In the genomic region with DNA sequence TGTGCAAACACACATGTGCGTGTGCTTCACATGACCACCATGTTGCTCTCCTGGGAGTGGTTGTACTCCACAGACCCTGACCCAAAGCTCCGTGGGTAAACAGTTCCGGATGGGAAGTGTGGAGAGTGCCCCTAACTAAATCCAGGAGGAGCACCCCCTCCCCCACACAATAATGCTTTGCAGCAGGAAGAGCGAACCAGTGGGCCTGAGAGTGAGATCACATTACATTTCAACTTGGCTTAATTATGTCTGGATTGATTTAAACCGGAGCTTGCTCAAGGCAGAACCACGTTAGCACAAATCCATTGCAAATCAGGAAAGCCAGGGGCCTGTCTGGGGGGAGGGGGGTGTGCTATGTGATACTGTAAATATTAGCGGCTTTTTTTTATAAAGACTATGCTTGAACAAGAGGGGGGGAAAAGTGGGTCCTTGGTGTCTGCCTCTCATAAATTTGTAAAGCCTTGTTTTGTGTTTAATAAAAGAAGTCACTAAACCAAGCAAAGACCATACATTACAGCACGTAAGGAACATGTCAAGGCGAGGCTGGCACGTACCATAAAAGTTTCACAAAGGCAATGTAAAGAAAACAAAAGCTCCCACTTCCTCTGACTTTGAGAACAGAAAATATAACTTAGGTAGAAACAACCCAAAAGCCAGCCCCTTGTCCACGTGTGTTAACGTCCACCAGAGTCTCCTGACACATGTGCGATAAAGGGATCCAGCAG, we compare ENCODE assay signal across 11 mouse cellular contexts.
DNase-seq lines count a peak whose midpoint lies in the region; ATAC-seq and TF ChIP-seq lines count a peak whose summit lies in the region.
"Had no signal": no experiment of that assay in that cellular context is flagged by ENCODE, and none has a peak within 500 bp of the region (broad histone marks: within the 10 kb centered on the region; RNA-seq: fewer than 3 reads in every experiment).

No protein-coding gene starts in this region.

- H3K9me3 ChIP-seq in liver, postnatal 0 days (ENCODE audit: low read length) = no peaks in the 10 kb centered on the region
- H3K9me3 ChIP-seq in embryonic facial prominence, embryonic 12.5 days = no peaks in the 10 kb centered on the region
- H3K9me3 ChIP-seq in neural tube, embryonic 11.5 days (ENCODE audit: control insufficient read depth, low read length) = no peaks in the 10 kb centered on the region

- no peak overlapping the region for H3K4me2 ChIP-seq in liver, postnatal 0 days (ENCODE audit: low read depth, low read length)
- 0 out of 2 replicates have a peak overlapping the region, but pooled peaks have one; percentile 9 for H3K4me2 ChIP-seq in embryonic facial prominence, embryonic 12.5 days (replicated peaks)
- no peak overlapping the region for H3K4me2 ChIP-seq in neural tube, embryonic 11.5 days (ENCODE audit: low read depth)

- H3K4me3 ChIP-seq in liver, adult 2 months (ENCODE audit: insufficient read depth, low read depth, low read length) = no peak overlapping the region
- H3K4me3 ChIP-seq in liver, postnatal 0 days (ENCODE audit: low read depth, low read length) = no peak overlapping the region
- H3K4me3 ChIP-seq in embryonic facial prominence, embryonic 12.5 days = no peak overlapping the region
- no peak overlapping the region for H3K4me3 ChIP-seq in neural tube, embryonic 11.5 days (ENCODE audit: low read depth, low read length)

- WGBS in liver, adult 2 months = 80% methylated on average over 13 of the region's 13 CpGs
- 84% methylated on average over 13 of the region's 13 CpGs for WGBS in liver, postnatal 0 days (ENCODE audit: insufficient replicate concordance)
- 9% methylated on average over 13 of the region's 13 CpGs for WGBS in embryonic facial prominence, embryonic 12.5 days
- WGBS in neural tube, embryonic 11.5 days = 61% methylated on average over 13 of the region's 13 CpGs

- no peak for DNase-seq in liver, adult 2 months (ENCODE audit: extremely low read depth, low read depth, low spot score)
- no peak for DNase-seq in liver, postnatal 0 days
- DNase-seq in hindlimb bud, embryonic 11.5 days (ENCODE audit: extremely low spot score, low read depth, low spot score) = peak; percentile 84
- peak; percentile 43 for DNase-seq in neural tube, embryonic 11.5 days (ENCODE audit: low spot score)
- no peak for DNase-seq in spleen, postnatal 36 days (ENCODE audit: low spot score in 2 of 2)
- no peak for DNase-seq in thymus, postnatal 25 days
- no peak for DNase-seq in layer of hippocampus, adult 9-10 months (ENCODE audit: low spot score)
- DNase-seq: cerebellum, postnatal 14 days; liver; right cerebral cortex, postnatal 25 days had no signal

- TF ChIP-seq CTCF in liver, adult 2 months (IDR thresholded peaks at IDR 0.05; ENCODE audit: low read depth, low read length) = no peak
- TF ChIP-seq CTCF in liver, postnatal 0 days (IDR thresholded peaks at IDR 0.05; ENCODE audit: low read depth) = no peak

- H3K27ac ChIP-seq in liver, adult 2 months (replicated peaks; ENCODE audit: insufficient read depth, low read depth, low read length) = 0 out of 2 replicates have a peak overlapping the region, but pooled peaks have one; percentile 7
- H3K27ac ChIP-seq in liver, postnatal 0 days (ENCODE audit: low read depth) = no peak overlapping the region
- H3K27ac ChIP-seq in embryonic facial prominence, embryonic 12.5 days = peak overlapping the region; percentile 93
- H3K27ac ChIP-seq in neural tube, embryonic 11.5 days (ENCODE audit: low read depth, low read length) = peak overlapping the region; percentile 30; the same call in 1 of the 2 replicates

- peaks cover 6% of the 10 kb centered on the region for H3K36me3 ChIP-seq in liver, adult 2 months (ENCODE audit: control insufficient read depth, insufficient read depth, low read length)
- H3K36me3 ChIP-seq in liver, postnatal 0 days (replicated peaks; ENCODE audit: insufficient read depth, low read length) = peaks cover 77% of the 10 kb centered on the region
- H3K36me3 ChIP-seq in embryonic facial prominence, embryonic 12.5 days = peaks cover 47% of the 10 kb centered on the region
- H3K36me3 ChIP-seq in neural tube, embryonic 11.5 days (ENCODE audit: control insufficient read depth, insufficient read depth, low read length) = peaks cover 18% of the 10 kb centered on the region

- TF ChIP-seq EP300 in liver, postnatal 0 days (IDR thresholded peaks at IDR 0.05; ENCODE audit: low read depth) = no peak

- no peak for TF ChIP-seq POLR2A in liver, adult 2 months (IDR thresholded peaks at IDR 0.05; ENCODE audit: extremely low read depth, insufficient read depth, low read length)

- peaks cover 8% of the 10 kb centered on the region for H3K4me1 ChIP-seq in liver, adult 2 months (ENCODE audit: control insufficient read depth, insufficient read depth, low read length)
- peaks cover 4% of the 10 kb centered on the region for H3K4me1 ChIP-seq in liver, postnatal 0 days (ENCODE audit: insufficient read depth)
- peaks cover 59% of the 10 kb centered on the region for H3K4me1 ChIP-seq in embryonic facial prominence, embryonic 12.5 days
- H3K4me1 ChIP-seq in neural tube, embryonic 11.5 days (ENCODE audit: control insufficient read depth, insufficient read depth, low read length) = no peaks in the 10 kb centered on the region

- H3K27me3 ChIP-seq in liver, adult 2 months (ENCODE audit: control insufficient read depth, insufficient read depth, low read length) = no peaks in the 10 kb centered on the region
- H3K27me3 ChIP-seq in liver, postnatal 0 days (ENCODE audit: insufficient read depth, low read length) = no peaks in the 10 kb centered on the region
- H3K27me3 ChIP-seq in embryonic facial prominence, embryonic 12.5 days = no peaks in the 10 kb centered on the region
- H3K27me3 ChIP-seq in neural tube, embryonic 11.5 days (ENCODE audit: control insufficient read depth, insufficient read depth, low read length) = no peaks in the 10 kb centered on the region

- no peak overlapping the region for H3K9ac ChIP-seq in liver, adult 2 months (ENCODE audit: low read depth, low read length)
- H3K9ac ChIP-seq in liver, postnatal 0 days (replicated peaks) = no peak overlapping the region
- H3K9ac ChIP-seq in embryonic facial prominence, embryonic 12.5 days = no peak overlapping the region
- no peak overlapping the region for H3K9ac ChIP-seq in neural tube, embryonic 11.5 days (ENCODE audit: low read length)

- no peaks in the 10 kb centered on the region for H3K79me2 ChIP-seq in liver, adult 2 months (ENCODE audit: control insufficient read depth, insufficient read depth, low read length)

- ATAC-seq in liver, postnatal 0 days = no peak
- ATAC-seq in embryonic facial prominence, embryonic 12.5 days (ENCODE audit: insufficient number of reproducible peaks, insufficient read depth, low FRiP score, low TSS enrichment) = peak; percentile 86
- no peak for ATAC-seq in neural tube, embryonic 11.5 days (ENCODE audit: insufficient read depth, low FRiP score, low TSS enrichment)

Comparison
In these comparisons a context has a peak if more than half of its experiments do, and no peak if none do; other contexts are left out.
1. DNase-seq: peak in hindlimb bud, embryonic 11.5 days (single experiment) and neural tube, embryonic 11.5 days (single experiment); none in liver, adult 2 months (single experiment), liver, postnatal 0 days (single experiment), spleen, postnatal 36 days (0 of 2), thymus, postnatal 25 days (single experiment) and layer of hippocampus, adult 9-10 months (single experiment).